Mouse (Mus musculus): ENCODE measurements around the gene Nsmce1.

Nsmce1 gene

GRCm38 (mm10) chr7:125489636-125490035 is 1.8 kb downstream of the Nsmce1 start:
- DNase-seq = no peak

- DNase-seq = no peak
Measured at GRCm38 (mm10) chr7:125488706-125489105, 2.7 kb downstream of the Nsmce1 start.

GRCm38 (mm10) chr7:125487126-125487525 is 4.3 kb downstream of the Nsmce1 start:
- no peak for DNase-seq

GRCm38 (mm10) chr7:125486121-125486630 is 5.2 kb downstream of the Nsmce1 start:
- DNase-seq = no peak

GRCm38 (mm10) chr7:125484791-125485190 is 6.6 kb downstream of the Nsmce1 start:
- DNase-seq = no peak

GRCm38 (mm10) chr7:125482886-125483285 is 8.5 kb downstream of the Nsmce1 start:
- DNase-seq = no peak

- DNase-seq = no peak
Measured at GRCm38 (mm10) chr7:125482339-125482738, 9.1 kb downstream of the Nsmce1 start.

- DNase-seq = no peak
Measured at GRCm38 (mm10) chr7:125480518-125480917, 10.9 kb downstream of the Nsmce1 start.

GRCm38 (mm10) chr7:125478391-125478984 is 12.9 kb downstream of the Nsmce1 start:
- DNase-seq = no peak

- no peak for DNase-seq
Measured at GRCm38 (mm10) chr7:125475601-125476251, 15.7 kb downstream of the Nsmce1 start.

- DNase-seq = no peak
Measured at GRCm38 (mm10) chr7:125474535-125474934, 16.9 kb downstream of the Nsmce1 start.

GRCm38 (mm10) chr7:125471991-125472741 is 19.2 kb downstream of the Nsmce1 start:
- peak; percentile 80 to 82 for DNase-seq

GRCm38 (mm10) chr7:125470901-125471300 is 20.5 kb downstream of the Nsmce1 start:
- DNase-seq = no peak

- DNase-seq = peak; percentile 66 to 74
Measured at GRCm38 (mm10) chr7:125469937-125470336, 21.5 kb downstream of the Nsmce1 start.

GRCm38 (mm10) chr7:125462200-125462599 is 29.2 kb downstream of the Nsmce1 start:
- DNase-seq = no peak

GRCm38 (mm10) chr7:125453671-125454070 is 37.7 kb downstream of the Nsmce1 start:
- DNase-seq = no peak

GRCm38 (mm10) chr7:125451078-125451477 is 40.3 kb downstream of the Nsmce1 start:
- no peak for DNase-seq

GRCm38 (mm10) chr7:125450678-125451077 is 40.7 kb downstream of the Nsmce1 start:
- no peak for DNase-seq

- peak; percentile 93 to 94 for DNase-seq
Measured at GRCm38 (mm10) chr7:125444464-125445401, 46.7 kb downstream of the Nsmce1 start, which contains the start of gene Kdm8. Gene Kdm8, plus strand, starts transcription at chr7:125444676.

- peak; percentile 8 to 37 for DNase-seq
Measured at GRCm38 (mm10) chr7:125444076-125444463, 47.3 kb downstream of the Nsmce1 start.

- DNase-seq = no peak
Measured at GRCm38 (mm10) chr7:125442323-125442722, 49.1 kb downstream of the Nsmce1 start.

GRCm38 (mm10) chr7:125434666-125435290 is 56.6 kb downstream of the Nsmce1 start:
- no peak for DNase-seq
